ENCODE assay signal across 10 mouse cellular contexts in the genomic region with DNA sequence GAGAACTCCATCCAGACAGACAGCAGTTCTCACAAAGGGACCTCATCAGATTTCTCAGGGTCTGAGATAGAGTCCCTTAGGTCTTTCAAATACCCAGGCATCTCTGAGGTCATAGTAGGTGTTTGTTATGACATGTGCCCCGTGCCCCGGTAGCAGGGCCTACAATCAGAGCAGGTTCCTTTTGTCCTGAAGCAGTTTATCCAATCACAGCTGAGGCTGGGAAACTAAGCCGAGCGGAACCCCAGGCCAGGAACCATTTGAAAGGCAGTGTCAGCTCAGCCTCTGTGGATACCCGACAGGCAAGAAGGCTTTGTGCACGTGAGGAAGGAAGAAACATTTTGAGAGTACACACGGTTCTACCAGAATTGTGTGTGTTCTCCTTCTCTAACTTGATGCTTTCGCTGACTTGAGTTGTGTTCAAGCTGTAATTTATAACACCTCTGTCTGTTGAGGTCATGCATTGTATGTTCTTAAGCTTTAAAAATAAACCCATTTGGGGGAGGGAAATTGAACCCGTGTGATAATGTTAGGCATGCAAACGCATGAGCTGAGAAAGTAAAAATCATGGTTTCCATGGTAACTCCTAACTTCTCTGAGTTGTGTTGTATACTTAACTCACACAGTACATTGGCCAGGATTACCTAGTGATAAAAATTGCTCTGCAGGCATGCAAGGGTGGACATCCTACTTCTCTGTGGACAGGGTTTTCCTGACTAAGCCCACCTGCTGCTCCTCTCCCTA.
A peak's percentile ranks its signal among the peaks of the same experiment; 100 is the strongest.
DNase-seq lines count a peak whose midpoint lies in the region; ATAC-seq lines count a peak whose summit lies in the region.
"Had no signal": no experiment of that assay in that cellular context is flagged by ENCODE, and none has a peak within 500 bp of the region (broad histone marks: within the 10 kb centered on the region; RNA-seq: fewer than 3 reads in every experiment).

No protein-coding gene starts in this region.

- H3K4me1 ChIP-seq in heart, embryonic 15.5 days (replicated peaks), result peaks cover 47% of the 10 kb centered on the region
- H3K4me1 ChIP-seq in neural tube, embryonic 11.5 days (ENCODE audit: control insufficient read depth, insufficient read depth, low read length), result peaks cover 30% of the 10 kb centered on the region
- peaks cover 29% of the 10 kb centered on the region for H3K4me1 ChIP-seq in neural tube, embryonic 15.5 days
- peaks cover 76% of the 10 kb centered on the region for H3K4me1 ChIP-seq in limb, embryonic 10.5 days

- H3K9ac ChIP-seq in heart, embryonic 15.5 days, result no peak overlapping the region
- no peak overlapping the region for H3K9ac ChIP-seq in neural tube, embryonic 11.5 days (ENCODE audit: low read length)
- no peak overlapping the region for H3K9ac ChIP-seq in neural tube, embryonic 15.5 days (replicated peaks)

- no peaks in the 10 kb centered on the region for H3K27me3 ChIP-seq in heart, embryonic 15.5 days
- H3K27me3 ChIP-seq in neural tube, embryonic 11.5 days (ENCODE audit: control insufficient read depth, insufficient read depth, low read length), result no peaks in the 10 kb centered on the region
- H3K27me3 ChIP-seq in neural tube, embryonic 15.5 days (replicated peaks), result no peaks in the 10 kb centered on the region
- H3K27me3 ChIP-seq in limb, embryonic 10.5 days (ENCODE audit: low read depth, poor library complexity, severe bottlenecking), result no peaks in the 10 kb centered on the region

- H3K4me2 ChIP-seq in heart, embryonic 15.5 days, result no peak overlapping the region
- H3K4me2 ChIP-seq in neural tube, embryonic 11.5 days (ENCODE audit: low read depth), result no peak overlapping the region
- H3K4me2 ChIP-seq in neural tube, embryonic 15.5 days, result no peak overlapping the region

- no peaks in the 10 kb centered on the region for H3K9me3 ChIP-seq in heart, embryonic 15.5 days (replicated peaks)
- H3K9me3 ChIP-seq in neural tube, embryonic 11.5 days (ENCODE audit: control insufficient read depth, low read length), result no peaks in the 10 kb centered on the region
- H3K9me3 ChIP-seq in neural tube, embryonic 15.5 days (replicated peaks), result no peaks in the 10 kb centered on the region
- no peaks in the 10 kb centered on the region for H3K9me3 ChIP-seq in limb, embryonic 10.5 days (replicated peaks)

- 41% methylated on average over 10 of the region's 10 CpGs for WGBS in heart, embryonic 15.5 days
- WGBS in neural tube, embryonic 11.5 days, result 42% methylated on average over 10 of the region's 10 CpGs
- WGBS in neural tube, embryonic 15.5 days, result 28% methylated on average over 10 of the region's 10 CpGs
- WGBS in limb, embryonic 10.5 days, result 64% methylated on average over 10 of the region's 10 CpGs

- peaks cover 14% of the 10 kb centered on the region for H3K36me3 ChIP-seq in heart, embryonic 15.5 days
- H3K36me3 ChIP-seq in neural tube, embryonic 11.5 days (ENCODE audit: control insufficient read depth, insufficient read depth, low read length), result no peaks in the 10 kb centered on the region
- peaks cover 9% of the 10 kb centered on the region; the same call in 1 of the 2 replicates for H3K36me3 ChIP-seq in neural tube, embryonic 15.5 days
- H3K36me3 ChIP-seq in limb, embryonic 10.5 days, result peaks cover 15% of the 10 kb centered on the region

- no peak overlapping the region for H3K4me3 ChIP-seq in heart, embryonic 15.5 days
- no peak overlapping the region for H3K4me3 ChIP-seq in neural tube, embryonic 11.5 days (ENCODE audit: low read depth, low read length)
- no peak overlapping the region for H3K4me3 ChIP-seq in neural tube, embryonic 15.5 days (replicated peaks)
- no peak overlapping the region for H3K4me3 ChIP-seq in limb, embryonic 10.5 days

- no peak for DNase-seq in heart, adult 9 months (ENCODE audit: low spot score in 2 of 2)
- DNase-seq in neural tube, embryonic 11.5 days (ENCODE audit: low spot score), result peak; percentile 31
- DNase-seq in limb, embryonic 10.5 days (ENCODE audit: low spot score), result peak; percentile 28
- DNase-seq in thymus, adult 18-20 months, result no peak
- DNase-seq in layer of hippocampus, adult 8-10 months (ENCODE audit: low spot score in 2 of 2), result no peak
- DNase-seq in spleen, postnatal 36 days (ENCODE audit: low spot score in 2 of 2), result no peak
- DNase-seq: gastrocnemius, postnatal 36 days had no signal

- peak; percentile 1; the same call in 1 of the 2 replicates for ATAC-seq in heart, embryonic 15.5 days (replicated peaks; ENCODE audit: insufficient number of reproducible peaks, insufficient read depth, low FRiP score, low read depth)
- ATAC-seq in neural tube, embryonic 11.5 days (ENCODE audit: insufficient read depth, low FRiP score, low TSS enrichment), result no peak
- ATAC-seq in neural tube, embryonic 15.5 days (ENCODE audit: low FRiP score), result no peak
- ATAC-seq: intestine, postnatal 0 days had no signal

- H3K27ac ChIP-seq in heart, embryonic 15.5 days, result peak overlapping the region; percentile 29; the same call in 1 of the 2 replicates
- peak overlapping the region; percentile 44; the same call in 1 of the 2 replicates for H3K27ac ChIP-seq in neural tube, embryonic 11.5 days (ENCODE audit: low read depth, low read length)
- H3K27ac ChIP-seq in neural tube, embryonic 15.5 days (replicated peaks), result no peak overlapping the region
- peak overlapping the region; percentile 79; the same call in 1 of the 2 replicates for H3K27ac ChIP-seq in limb, embryonic 10.5 days

Comparison
In these comparisons a context has a peak if more than half of its experiments do, and no peak if none do; other contexts are left out.
1. DNase-seq: peak in neural tube, embryonic 11.5 days (single experiment) and limb, embryonic 10.5 days (single experiment); none in heart, adult 9 months (0 of 2), thymus, adult 18-20 months (0 of 2), layer of hippocampus, adult 8-10 months (0 of 2) and spleen, postnatal 36 days (0 of 2).